Mouse (Mus musculus): ENCODE measurements around the gene Clmp.

DNA sequence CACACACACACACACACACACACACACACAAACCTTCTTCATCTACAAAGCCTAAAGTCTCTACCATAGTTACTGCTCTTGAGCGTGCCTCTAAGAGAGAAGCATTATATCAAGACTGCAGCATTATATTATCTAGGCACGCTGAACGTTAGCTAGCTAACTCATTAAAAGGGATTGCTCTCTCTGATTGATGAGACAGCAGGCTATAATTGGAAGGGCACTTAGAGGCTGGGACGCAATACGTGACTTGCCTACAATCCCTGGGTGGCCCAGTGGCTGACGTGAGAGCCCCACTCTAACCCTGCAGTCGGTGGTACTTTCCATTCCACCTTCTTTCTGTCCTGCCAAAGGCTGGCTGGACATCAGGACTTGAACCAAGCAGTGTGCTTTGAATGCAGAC lies 35.1 kb downstream of the Clmp start:
- no peak for TF ChIP-seq CTCF (IDR thresholded peaks at IDR 0.05; ENCODE audit: control insufficient read depth, insufficient read depth, low read length)
- TF ChIP-seq POLR2A (IDR thresholded peaks at IDR 0.05; ENCODE audit: borderline replicate concordance, control insufficient read depth, low read depth, low read length) = no peak
